Mouse (Mus musculus) heart, embryonic 16.5 days (tissue): Measurements from ENCODE around the gene Trpd52l3. TPM values are rescaled to one million over a fixed set of nuclear protein-coding genes. Genes with fewer than 3 reads are reported as not detected.

ENCODE experiments used
- ATAC-seq: fragments of 200-750 bp; cut with Nextera tagmentation; replicated peaks from 2 replicates; pipeline ENCODE4 v1.8.0; 2017; ENCODE audit warnings: moderate number of reproducible peaks; ENCODE audit not compliant: insufficient read depth, low FRiP score; ENCODE audit errors: extremely low read depth
- H3K27ac ChIP-seq: fragments of 300-500 bp; sonication (generic); 2 replicates; pipeline ENCODE4 v1.5.1; 2014; ENCODE audit warnings: mild to moderate bottlenecking, low read length, control low read depth, moderate library complexity
- H3K27me3 ChIP-seq: fragments of 300-500 bp; sonication (generic); 2 replicates; pipeline ENCODE4 v1.6.1; 2014; ENCODE audit warnings: low read length, mixed read lengths; ENCODE audit not compliant: control insufficient read depth, insufficient read depth
- H3K36me3 ChIP-seq: fragments of 300-500 bp; sonication (generic); 2 replicates; pipeline ENCODE4 v1.6.1; 2014; ENCODE audit not compliant: control insufficient read depth, insufficient read depth
- H3K4me1 ChIP-seq: fragments of 300-500 bp; sonication (generic); 2 replicates; pipeline ENCODE4 v1.6.1; 2014; ENCODE audit warnings: low read length, mixed read lengths; ENCODE audit not compliant: control insufficient read depth, insufficient read depth
- H3K4me2 ChIP-seq: fragments of 300-500 bp; sonication (generic); 2 replicates; pipeline ENCODE4 v1.6.1; 2014; ENCODE audit warnings: low read depth, mild to moderate bottlenecking, control low read depth, low read length
- H3K4me3 ChIP-seq: fragments of 300-500 bp; sonication (generic); 2 replicates; pipeline ENCODE4 v1.5.1; 2014; ENCODE audit warnings: mild to moderate bottlenecking, control low read depth, low read length
- H3K9ac ChIP-seq: fragments of 300-500 bp; sonication (generic); 2 replicates; pipeline ENCODE4 v1.6.1; 2014; ENCODE audit warnings: low read length, control low read depth
- H3K9me3 ChIP-seq: fragments of 300-500 bp; sonication (generic); replicated peaks from 2 replicates; pipeline ENCODE4 v1.6.1; 2016; ENCODE audit warnings: low read length; ENCODE audit not compliant: control insufficient read depth
- WGBS: fragments of 180-500 bp; shearing (Covaris S2); extraction: QIAGEN DNeasy Blood & Tissue Kit; methylation state at CpG from one replicate; pipeline ENCODE4 v1.1.7; 2014; 5-methylcytosine and 5-hydroxymethylcytosine counted together
- polyA plus RNA-seq: library from polyadenylated mRNA; unstranded; fragments of >200 nt; fragmentation: Nextera tagmentation; extraction: Ambion mirVana; gene quantifications from 2 replicates; pipeline ENCODE4 v1.2.1, GENCODE M21; 2015

The Trpd52l3 gene
- polyA plus RNA-seq, result not detected in 2 replicates

DNA sequence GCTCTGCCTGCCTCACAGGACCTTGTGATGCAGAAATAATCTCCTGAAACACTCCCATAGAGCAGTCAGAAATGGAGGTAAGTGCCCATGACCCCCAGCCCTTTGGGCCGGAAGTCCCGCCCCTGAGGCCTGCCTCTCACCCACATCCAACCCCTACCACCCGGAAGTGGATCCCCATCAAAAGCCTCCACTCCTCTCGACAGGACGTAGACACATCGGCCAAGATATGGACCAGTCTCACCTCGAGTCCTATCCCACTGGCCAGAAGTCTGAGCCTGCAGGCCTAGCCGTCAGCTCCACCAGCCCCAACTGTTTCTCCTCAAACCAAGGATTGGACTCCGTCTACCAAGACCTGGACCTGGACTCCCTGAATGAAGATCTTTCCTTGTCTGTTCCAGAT is at the start of gene Trpd52l3:
Gene Trpd52l3 (plus strand): TSS at position 170 of the 400 bp plus-strand sequence.
- WGBS, result 84% methylated on average over 9 of the region's 9 CpGs
- Histone ChIP-seq H3K4me2 (no peak within 1 kb of the TSS), H3K27ac (no peak within 1 kb of the TSS), H3K36me3 (no peaks in the 10 kb centered on the region), H3K4me1 (no peaks in the 10 kb centered on the region), H3K9ac (no peak within 1 kb of the TSS), H3K4me3 (no peak within 1 kb of the TSS), H3K27me3 (no peaks in the 10 kb centered on the region), H3K9me3 (no peaks in the 10 kb centered on the region)
- ATAC-seq, result no peak

DNA sequence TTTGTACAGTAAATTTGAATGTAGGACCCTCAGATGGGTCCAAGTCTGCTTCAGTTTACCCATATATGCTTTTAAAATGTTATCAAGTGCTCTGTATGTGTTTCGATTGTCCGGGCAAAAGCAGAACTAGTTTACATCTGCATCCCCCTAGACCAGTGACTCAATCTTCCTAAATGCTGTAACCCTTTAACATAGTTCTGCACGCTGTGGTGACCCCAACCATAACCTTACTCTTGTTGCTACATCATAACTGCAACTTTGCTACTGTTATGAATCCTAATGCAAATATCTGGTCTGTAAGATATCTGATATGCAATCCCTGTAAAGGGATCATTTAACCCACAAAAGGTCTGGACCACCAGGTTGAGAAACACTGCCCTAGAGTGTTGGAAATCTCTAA is 49.8 kb upstream of the Trpd52l3 start:
- Histone ChIP-seq H3K27me3 (no peaks in the 10 kb centered on the region), H3K27ac (no peak overlapping the region), H3K9ac (no peak overlapping the region), H3K4me1 (0 out of 2 replicates have a peak, but pooled peaks cover 1% of the 10 kb centered on the region), H3K4me2 (no peak overlapping the region), H3K36me3 (no peaks in the 10 kb centered on the region), H3K4me3 (no peak overlapping the region), H3K9me3 (no peaks in the 10 kb centered on the region)
- 83% methylated on average over 3 of the region's 3 CpGs for WGBS
- no peak for ATAC-seq

DNA sequence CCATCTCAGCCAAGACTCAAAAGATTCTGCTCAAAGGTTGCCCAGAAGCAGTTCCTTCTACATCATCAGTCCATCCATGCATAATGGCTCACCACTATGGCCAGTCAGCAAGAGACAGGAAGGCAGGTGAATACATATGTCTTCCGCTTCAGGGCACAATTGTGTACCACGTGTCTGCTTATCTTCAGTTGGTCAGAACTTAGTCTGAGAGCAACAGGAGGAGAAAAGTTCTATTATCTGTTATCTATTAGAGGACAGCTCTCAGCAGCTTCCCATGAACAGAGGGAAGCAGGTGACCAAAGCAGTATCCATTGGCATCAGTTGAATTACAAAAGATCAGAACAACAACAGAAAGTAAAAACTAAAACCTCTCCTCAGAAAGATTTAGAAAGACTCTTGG is 48.1 kb upstream of the Trpd52l3 start:
- H3K4me1 ChIP-seq, result no peaks in the 10 kb centered on the region
- no peak for ATAC-seq
- H3K36me3 ChIP-seq, result no peaks in the 10 kb centered on the region
- no peak overlapping the region for H3K27ac ChIP-seq
- H3K4me2 ChIP-seq, result no peak overlapping the region
- WGBS, result 76% methylated on average over 2 of the region's 2 CpGs
- H3K9ac ChIP-seq, result no peak overlapping the region
- H3K4me3 ChIP-seq, result no peak overlapping the region
- H3K27me3 ChIP-seq, result no peaks in the 10 kb centered on the region
- H3K9me3 ChIP-seq, result no peaks in the 10 kb centered on the region

DNA sequence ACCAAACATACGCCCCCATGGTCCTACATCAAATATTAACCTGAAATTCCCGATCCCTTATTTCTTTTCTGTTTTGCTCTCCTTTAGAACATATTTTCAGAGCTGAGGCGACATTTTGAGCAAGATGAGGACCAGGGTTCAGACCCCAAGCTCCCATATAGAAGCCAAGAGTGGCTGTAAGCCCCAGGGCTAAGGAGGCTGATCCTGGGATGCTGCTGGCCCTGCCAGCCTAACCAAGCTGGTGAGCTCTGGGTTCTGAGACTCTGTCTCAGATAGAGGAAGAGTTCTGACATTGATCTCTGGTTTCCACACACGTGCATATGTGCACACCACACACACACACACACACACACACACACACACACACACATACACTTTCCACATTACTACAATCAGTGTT is 42.7 kb upstream of the Trpd52l3 start:
- 81% methylated on average over 4 of the region's 4 CpGs for WGBS
- Histone ChIP-seq H3K4me2 (no peak overlapping the region), H3K9me3 (no peaks in the 10 kb centered on the region), H3K27ac (no peak overlapping the region), H3K27me3 (no peaks in the 10 kb centered on the region), H3K36me3 (no peaks in the 10 kb centered on the region), H3K9ac (no peak overlapping the region), H3K4me1 (no peaks in the 10 kb centered on the region), H3K4me3 (no peak overlapping the region)
- ATAC-seq, result no peak

DNA sequence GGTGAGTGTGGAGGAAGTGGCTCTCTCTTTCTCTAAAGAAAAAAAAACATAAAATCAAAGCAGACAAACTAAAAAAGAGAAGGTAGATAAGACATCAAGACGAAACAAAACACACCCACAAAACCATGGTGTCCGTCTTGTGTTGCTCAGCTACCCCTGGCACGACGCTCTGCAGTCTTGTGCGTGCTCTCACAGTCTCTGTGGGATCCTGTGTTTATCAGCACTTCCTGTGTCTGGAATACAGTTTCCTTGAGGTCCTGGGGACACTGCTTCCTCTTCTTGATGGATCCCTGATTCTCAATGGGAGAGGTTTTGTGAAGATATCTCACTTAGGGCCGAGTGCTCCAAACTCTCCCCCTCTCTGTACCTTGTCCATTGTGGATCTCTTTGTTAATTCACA is 41.7 kb upstream of the Trpd52l3 start:
- WGBS, result 64% methylated on average over 6 of the region's 6 CpGs
- Histone ChIP-seq H3K9me3 (0 out of 2 replicates have a peak, but pooled peaks cover 2% of the 10 kb centered on the region), H3K27ac (no peak overlapping the region), H3K4me1 (no peaks in the 10 kb centered on the region), H3K4me2 (no peak overlapping the region), H3K4me3 (no peak overlapping the region), H3K36me3 (no peaks in the 10 kb centered on the region), H3K9ac (no peak overlapping the region), H3K27me3 (no peaks in the 10 kb centered on the region)
- no peak for ATAC-seq

DNA sequence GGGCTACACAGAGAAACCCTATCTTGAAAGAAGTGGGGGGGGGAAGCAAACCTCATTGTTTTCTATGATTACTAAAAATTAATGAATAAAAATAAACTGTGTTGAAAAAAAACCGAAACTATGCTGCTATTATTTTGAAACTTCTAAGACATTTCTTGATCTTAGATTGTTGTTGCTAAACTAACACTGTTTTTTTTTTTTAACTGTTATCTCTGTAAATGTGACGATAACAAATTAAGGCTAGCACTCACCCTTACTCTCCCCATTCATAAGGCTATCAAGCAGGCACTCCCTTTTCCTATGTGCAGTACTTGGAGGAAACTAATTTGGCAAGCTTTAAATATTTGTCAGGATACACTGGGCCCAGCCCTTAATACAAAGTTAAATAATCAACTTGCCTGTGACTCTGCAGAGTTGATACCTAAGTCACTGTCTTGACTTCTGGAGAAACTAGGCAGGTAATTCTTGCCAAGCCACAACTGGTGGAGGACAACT is 39.9 kb upstream of the Trpd52l3 start:
- Histone ChIP-seq H3K27me3 (no peaks in the 10 kb centered on the region), H3K4me3 (no peak overlapping the region), H3K9ac (no peak overlapping the region), H3K36me3 (no peaks in the 10 kb centered on the region), H3K4me2 (no peak overlapping the region), H3K27ac (no peak overlapping the region), H3K9me3 (0 out of 2 replicates have a peak, but pooled peaks cover 2% of the 10 kb centered on the region), H3K4me1 (no peaks in the 10 kb centered on the region)
- 60% methylated on average over 2 of the region's 2 CpGs for WGBS
- ATAC-seq, result no peak

DNA sequence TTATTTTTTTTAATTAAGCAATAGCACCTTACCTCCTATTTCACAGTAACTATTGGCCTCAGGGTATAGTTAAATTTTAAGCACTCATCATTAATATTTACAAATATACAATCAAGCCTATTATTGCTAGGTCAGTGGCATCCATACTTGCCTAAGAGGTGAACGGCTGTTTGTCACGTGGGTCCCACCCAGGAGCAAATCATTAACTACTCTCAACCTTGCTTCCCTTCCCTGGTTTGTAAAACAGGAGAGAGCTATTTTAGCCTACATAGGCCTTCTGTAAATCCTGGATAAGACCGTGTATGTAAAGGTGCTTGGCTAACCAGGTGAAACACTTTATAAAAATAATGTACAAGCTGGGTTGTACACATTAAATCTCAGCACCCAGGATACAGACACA is 35.6 kb upstream of the Trpd52l3 start:
- WGBS, result 78% methylated on average over 3 of the region's 3 CpGs
- no peak overlapping the region for H3K27ac ChIP-seq
- H3K9me3 ChIP-seq, result 0 out of 2 replicates have a peak, but pooled peaks cover 2% of the 10 kb centered on the region
- H3K4me1 ChIP-seq, result no peaks in the 10 kb centered on the region
- no peak overlapping the region for H3K4me3 ChIP-seq
- H3K27me3 ChIP-seq, result no peaks in the 10 kb centered on the region
- H3K36me3 ChIP-seq, result no peaks in the 10 kb centered on the region
- H3K4me2 ChIP-seq, result no peak overlapping the region
- ATAC-seq, result no peak
- no peak overlapping the region for H3K9ac ChIP-seq

DNA sequence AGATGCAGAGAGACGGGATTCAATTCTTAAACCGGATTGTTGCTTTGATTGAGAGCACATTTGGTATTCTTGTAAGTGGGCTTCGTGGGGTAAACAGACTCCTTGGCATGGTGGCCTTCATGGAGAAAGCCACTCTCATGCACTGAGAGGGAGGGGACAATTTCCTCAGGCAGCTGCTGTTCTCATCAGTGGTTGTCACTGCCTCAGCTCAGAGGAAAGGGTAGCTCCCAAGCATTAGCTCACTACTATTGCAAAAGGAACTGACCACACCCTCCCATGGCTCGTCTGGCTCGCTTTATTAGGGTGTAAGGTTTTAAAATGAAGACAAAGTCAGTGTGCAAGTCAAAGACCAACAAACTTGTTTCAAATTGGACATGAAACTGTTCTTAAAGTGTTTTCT is 30.2 kb upstream of the Trpd52l3 start:
- ATAC-seq, result no peak
- WGBS, result 62% methylated on average over 5 of the region's 5 CpGs
- no peak overlapping the region for H3K9ac ChIP-seq

DNA sequence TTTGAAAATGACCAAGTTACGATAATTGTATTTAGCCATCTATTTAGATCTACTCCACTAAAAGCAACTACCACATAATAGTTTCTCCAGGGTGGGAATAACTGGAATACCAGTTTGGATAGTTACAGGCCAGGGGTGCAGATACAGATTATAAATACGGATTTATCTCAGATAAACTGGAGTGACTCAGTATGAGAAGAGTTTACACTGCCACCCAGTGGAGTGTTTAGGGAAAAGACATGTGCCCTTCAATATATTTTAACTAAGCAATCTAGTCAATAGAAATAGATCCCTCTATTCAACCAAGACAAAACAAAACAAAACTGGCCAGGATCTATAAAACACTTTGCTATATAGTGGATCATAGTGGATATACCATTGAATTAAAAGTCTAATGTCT is 24.7 kb upstream of the Trpd52l3 start:
- Histone ChIP-seq H3K4me3 (no peak overlapping the region), H3K9me3 (no peaks in the 10 kb centered on the region), H3K4me2 (no peak overlapping the region), H3K27me3 (no peaks in the 10 kb centered on the region), H3K27ac (no peak overlapping the region), H3K36me3 (no peaks in the 10 kb centered on the region), H3K9ac (no peak overlapping the region), H3K4me1 (no peaks in the 10 kb centered on the region)
- no peak for ATAC-seq
- WGBS, result 59% methylated on average over 2 of the region's 2 CpGs

More for the DNA sequence above, 30.2 kb upstream of the Trpd52l3 start:
- Histone ChIP-seq H3K9me3 (no peaks in the 10 kb centered on the region), H3K27ac (no peak overlapping the region), H3K4me1 (no peaks in the 10 kb centered on the region), H3K36me3 (no peaks in the 10 kb centered on the region), H3K4me3 (no peak overlapping the region), H3K4me2 (no peak overlapping the region), H3K27me3 (0 out of 2 replicates have a peak, but pooled peaks cover 3% of the 10 kb centered on the region)
